Mouse (Mus musculus) intestine, postnatal 0 days (tissue): ENCODE measurements around the gene Lingo4. TPM values are rescaled to one million over a fixed set of nuclear protein-coding genes. Genes with fewer than 3 reads are reported as not detected.

Source experiments
- ATAC-seq: fragments of 200-750 bp; cut with Nextera tagmentation; 2 replicates; pipeline ENCODE4 v1.8.0; 2017; ENCODE audit warnings: mild to moderate bottlenecking, moderate TSS enrichment, moderate library complexity
- H3K27ac ChIP-seq: fragments of 300-500 bp; sonication (generic); 2 replicates; pipeline ENCODE4 v1.5.1; 2014; ENCODE audit warnings: mild to moderate bottlenecking, low read depth, low read length, moderate library complexity
- H3K27me3 ChIP-seq: fragments of 300-500 bp; sonication (generic); replicated peaks from 2 replicates; pipeline ENCODE4 v1.6.1; 2014; ENCODE audit warnings: low read length, mixed read lengths; ENCODE audit not compliant: control insufficient read depth, insufficient read depth
- H3K36me3 ChIP-seq: fragments of 300-500 bp; sonication (generic); 2 replicates; pipeline ENCODE4 v1.6.1; 2014; ENCODE audit warnings: mild to moderate bottlenecking, moderate library complexity; ENCODE audit not compliant: control insufficient read depth, insufficient read depth
- H3K4me1 ChIP-seq: fragments of 300-500 bp; sonication (generic); replicated peaks from 2 replicates; pipeline ENCODE4 v1.6.1; 2014; ENCODE audit warnings: antibody characterized with exemption, low read length, mixed read lengths; ENCODE audit not compliant: control insufficient read depth, insufficient read depth
- H3K4me2 ChIP-seq: fragments of 300-500 bp; sonication (generic); replicated peaks from 2 replicates; pipeline ENCODE4 v1.6.1; 2014; ENCODE audit warnings: low read depth, mild to moderate bottlenecking, moderate library complexity
- H3K4me3 ChIP-seq: fragments of 300-500 bp; sonication (generic); 2 replicates; pipeline ENCODE4 v1.5.1; 2014; ENCODE audit warnings: low read depth, low read length
- H3K9ac ChIP-seq: fragments of 300-500 bp; sonication (generic); 2 replicates; pipeline ENCODE4 v1.6.1; 2014; ENCODE audit warnings: mild to moderate bottlenecking, low read depth, low read length
- H3K9me3 ChIP-seq: fragments of 300-500 bp; sonication (generic); 2 replicates; pipeline ENCODE4 v1.6.1; 2016; ENCODE audit warnings: mixed run types; ENCODE audit not compliant: control insufficient read depth
- CTCF ChIP-seq: sonication (generic); IDR thresholded peaks from 2 replicates; pipeline ENCODE4 v1.5.1; 2016; ENCODE audit warnings: low read depth, mild to moderate bottlenecking, control low read depth, antibody characterized with exemption, moderate library complexity
- WGBS: fragments of 180-500 bp; shearing (Covaris S2); extraction: QIAGEN DNeasy Blood & Tissue Kit; methylation state at CpG from one replicate; pipeline ENCODE4 v1.1.7; 2014; 5-methylcytosine and 5-hydroxymethylcytosine counted together
- polyA plus RNA-seq: library from polyadenylated mRNA; unstranded; fragments of >200 nt; fragmentation: Nextera tagmentation; extraction: Ambion mirVana; gene quantifications from 2 replicates; pipeline ENCODE4 v1.2.1, GENCODE M21; 2015

Gene Lingo4
- polyA plus RNA-seq, 1 experiment from 2014 or later: 0.68 TPM

GRCm38 (mm10) chr3:94367511-94367910 lies 30.8 kb upstream of the Lingo4 start:
- Histone ChIP-seq H3K4me3 (no peak overlapping the region), H3K4me1 (no peaks in the 10 kb centered on the region; the same call in 1 of the 2 replicates), H3K4me2 (0 out of 2 replicates have a peak overlapping the region, but pooled peaks have one; percentile 9), H3K9ac (no peak overlapping the region), H3K27me3 (no peaks in the 10 kb centered on the region), H3K27ac (peak overlapping the region; percentile 76), H3K9me3 (no peaks in the 10 kb centered on the region), H3K36me3 (no peaks in the 10 kb centered on the region)
- ATAC-seq: peak; percentile 13; the same call in 1 of the 2 replicates
- no peak for TF ChIP-seq CTCF
- 43% methylated on average over 6 of the region's 6 CpGs for WGBS

GRCm38 (mm10) chr3:94368631-94369030 lies 29.7 kb upstream of the Lingo4 start:
- no peak for ATAC-seq
- H3K4me3 ChIP-seq: no peak overlapping the region
- H3K27ac ChIP-seq: no peak overlapping the region
- no peaks in the 10 kb centered on the region for H3K36me3 ChIP-seq
- H3K4me2 ChIP-seq: no peak overlapping the region
- no peak overlapping the region for H3K9ac ChIP-seq
- 64% methylated on average over 6 of the region's 6 CpGs for WGBS
- no peak for TF ChIP-seq CTCF
- peaks cover 1% of the 10 kb centered on the region; the same call in 1 of the 2 replicates for H3K4me1 ChIP-seq
- H3K27me3 ChIP-seq: no peaks in the 10 kb centered on the region
- no peaks in the 10 kb centered on the region for H3K9me3 ChIP-seq

- H3K27ac ChIP-seq: no peak overlapping the region
- WGBS: 25% methylated on average over 2 of the region's 2 CpGs
- no peak for ATAC-seq
Observed at GRCm38 (mm10) chr3:94369709-94370108, 28.6 kb upstream of the Lingo4 start.

GRCm38 (mm10) chr3:94371637-94372036 lies 26.7 kb upstream of the Lingo4 start:
- no peak overlapping the region for H3K9ac ChIP-seq
- H3K4me3 ChIP-seq: no peak overlapping the region

More at GRCm38 (mm10) chr3:94369709-94370108, 28.6 kb upstream of the Lingo4 start:
- Histone ChIP-seq H3K9me3 (no peaks in the 10 kb centered on the region), H3K4me1 (peaks cover 8% of the 10 kb centered on the region; the same call in 1 of the 2 replicates), H3K36me3 (no peaks in the 10 kb centered on the region), H3K9ac (no peak overlapping the region), H3K4me3 (no peak overlapping the region), H3K4me2 (no peak overlapping the region), H3K27me3 (no peaks in the 10 kb centered on the region)
- TF ChIP-seq CTCF: no peak

GRCm38 (mm10) chr3:94372038-94372437 lies 26.3 kb upstream of the Lingo4 start:
- Histone ChIP-seq H3K4me2 (peak overlapping the region; percentile 71), H3K27ac (no peak overlapping the region; the same call in 1 of the 2 replicates), H3K9me3 (no peaks in the 10 kb centered on the region), H3K27me3 (no peaks in the 10 kb centered on the region), H3K4me3 (no peak overlapping the region), H3K9ac (no peak overlapping the region), H3K4me1 (peaks cover 11% of the 10 kb centered on the region; the same call in 1 of the 2 replicates), H3K36me3 (peaks cover 4% of the 10 kb centered on the region; the same call in 1 of the 2 replicates)
- TF ChIP-seq CTCF: no peak
- no peak for ATAC-seq
- whole genome bisulfite sequencing: 8% methylated on average over 3 of the region's 3 CpGs

More at GRCm38 (mm10) chr3:94371637-94372036, 26.7 kb upstream of the Lingo4 start:
- peak overlapping the region; percentile 71 for H3K4me2 ChIP-seq
- TF ChIP-seq CTCF: no peak
- peaks cover 11% of the 10 kb centered on the region; the same call in 1 of the 2 replicates for H3K4me1 ChIP-seq
- 3% methylated on average over 11 of the region's 11 CpGs for WGBS
- H3K9me3 ChIP-seq: no peaks in the 10 kb centered on the region
- H3K27me3 ChIP-seq: no peaks in the 10 kb centered on the region
- peak overlapping the region; percentile 5; the same call in 1 of the 2 replicates for H3K27ac ChIP-seq
- peaks cover 4% of the 10 kb centered on the region; the same call in 1 of the 2 replicates for H3K36me3 ChIP-seq
- peak; percentile 79 for ATAC-seq

- ATAC-seq: peak; percentile 63
Observed at GRCm38 (mm10) chr3:94372641-94373040, 25.7 kb upstream of the Lingo4 start, which contains the start of gene Rorc. Rorc (plus strand) TSS chr3:94372794.

More at GRCm38 (mm10) chr3:94372641-94373040, 25.7 kb upstream of the Lingo4 start, which contains the start of gene Rorc:
- H3K4me3 ChIP-seq: peak within 1 kb of the TSS; percentile 53
- peaks cover 4% of the 10 kb centered on the region; the same call in 1 of the 2 replicates for H3K36me3 ChIP-seq
- peaks cover 11% of the 10 kb centered on the region; the same call in 1 of the 2 replicates for H3K4me1 ChIP-seq
- peak within 1 kb of the TSS; percentile 53 for H3K9ac ChIP-seq
- H3K27ac ChIP-seq: peak within 1 kb of the TSS; percentile 77
- no peaks in the 10 kb centered on the region for H3K27me3 ChIP-seq
- no peaks in the 10 kb centered on the region for H3K9me3 ChIP-seq
- no peak for TF ChIP-seq CTCF
- peak within 1 kb of the TSS; percentile 71 for H3K4me2 ChIP-seq
- 19% methylated on average over 5 of the region's 5 CpGs for WGBS
